Mouse (Mus musculus): ENCODE measurements around the gene Lats2.

- TF ChIP-seq POLR2A (IDR thresholded peaks at IDR 0.05; ENCODE audit: low read depth, low read length) (no peak), CTCF (IDR thresholded peaks at IDR 0.05; ENCODE audit: extremely low read depth, insufficient read depth, insufficient read length, insufficient replicate concordance) (no peak)
Observed at GRCm38 (mm10) chr14:57705759-57706158, 52.4 kb downstream of the Lats2 start.
